Mouse (Mus musculus): ENCODE data around the gene Gm43064. TPM values are rescaled to one million over a fixed set of nuclear protein-coding genes. Genes with fewer than 3 reads are reported as not detected.
A peak's percentile ranks its signal among the peaks of the same experiment; 100 is the strongest.
"Not testable (repeated sequence)": the region's sequence is repeated elsewhere in the genome, so short reads cannot be mapped to it uniquely, and the experiment has no call there.

Gm43064 gene
- under 1 TPM in 1 of 2 experiments, not detected in 1; 0.31 TPM for total RNA-seq (2021)

- peak; percentile 76 to 86 for DNase-seq (ENCODE audit: extremely low spot score in 1 of 2, low spot score in 1 of 2)
Measured at GRCm38 (mm10) chr3:103808891-103809798, at the start of gene Gm43064, which contains the start of the genes Dclre1b and Ap4b1. TSS of gene Gm43064 (plus strand) at chr3:103809573. TSS of gene Dclre1b (minus strand) at chr3:103809444. TSS of gene Ap4b1 (plus strand) at chr3:103809520.

GRCm38 (mm10) chr3:103766789-103767188 lies 42.6 kb upstream of the Gm43064 start:
- DNase-seq (ENCODE audit: extremely low spot score in 1 of 2, low spot score in 1 of 2), result no peak

- DNase-seq (ENCODE audit: extremely low spot score in 1 of 2, low spot score in 1 of 2), result no peak
Measured at GRCm38 (mm10) chr3:103771531-103772130, 37.7 kb upstream of the Gm43064 start.

GRCm38 (mm10) chr3:103772846-103773245 lies 36.5 kb upstream of the Gm43064 start:
- DNase-seq (ENCODE audit: extremely low spot score in 1 of 2, low spot score in 1 of 2), result no peak

- DNase-seq (ENCODE audit: extremely low spot score in 1 of 2, low spot score in 1 of 2), result no peak
Measured at GRCm38 (mm10) chr3:103773508-103773907, 35.9 kb upstream of the Gm43064 start.

- DNase-seq (ENCODE audit: extremely low spot score in 1 of 2, low spot score in 1 of 2), result no peak
Measured at GRCm38 (mm10) chr3:103774009-103774408, 35.4 kb upstream of the Gm43064 start.

- no peak for DNase-seq (ENCODE audit: extremely low spot score in 1 of 2, low spot score in 1 of 2)
Measured at GRCm38 (mm10) chr3:103777940-103778339, 31.4 kb upstream of the Gm43064 start.

- no peak for DNase-seq (ENCODE audit: extremely low spot score in 1 of 2, low spot score in 1 of 2)
Measured at GRCm38 (mm10) chr3:103778660-103779059, 30.7 kb upstream of the Gm43064 start.

- DNase-seq (ENCODE audit: extremely low spot score in 1 of 2, low spot score in 1 of 2), result no peak
Measured at GRCm38 (mm10) chr3:103779183-103779582, 30.2 kb upstream of the Gm43064 start.

- DNase-seq (ENCODE audit: extremely low spot score in 1 of 2, low spot score in 1 of 2), result no peak
Measured at GRCm38 (mm10) chr3:103780271-103780670, 29.1 kb upstream of the Gm43064 start.

GRCm38 (mm10) chr3:103780777-103781176 lies 28.6 kb upstream of the Gm43064 start:
- no peak for DNase-seq (ENCODE audit: extremely low spot score in 1 of 2, low spot score in 1 of 2)

- DNase-seq (ENCODE audit: extremely low spot score in 1 of 2, low spot score in 1 of 2), result no peak
Measured at GRCm38 (mm10) chr3:103782844-103783609, 26.3 kb upstream of the Gm43064 start.

- DNase-seq (ENCODE audit: extremely low spot score in 1 of 2, low spot score in 1 of 2), result no peak
Measured at GRCm38 (mm10) chr3:103787225-103787624, 22.1 kb upstream of the Gm43064 start.

- DNase-seq (ENCODE audit: extremely low spot score in 1 of 2, low spot score in 1 of 2), result no peak
Measured at GRCm38 (mm10) chr3:103789096-103789495, 20.3 kb upstream of the Gm43064 start.

- no peak for DNase-seq (ENCODE audit: extremely low spot score in 1 of 2, low spot score in 1 of 2)
Measured at GRCm38 (mm10) chr3:103789891-103790345, 19.5 kb upstream of the Gm43064 start.

GRCm38 (mm10) chr3:103790346-103791145 lies 18.8 kb upstream of the Gm43064 start:
- DNase-seq (ENCODE audit: extremely low spot score in 1 of 2, low spot score in 1 of 2), result peak; percentile 22 to 29

- DNase-seq (ENCODE audit: extremely low spot score in 1 of 2, low spot score in 1 of 2), result peak; percentile 84 to 90
Measured at GRCm38 (mm10) chr3:103791230-103792110, 17.9 kb upstream of the Gm43064 start, which contains the start of gene Hipk1. TSS of gene Hipk1 (minus strand) at chr3:103791563.

GRCm38 (mm10) chr3:103792111-103792406 lies 17.3 kb upstream of the Gm43064 start:
- not testable (repeated sequence) for DNase-seq (ENCODE audit: extremely low spot score in 1 of 2, low spot score in 1 of 2)

GRCm38 (mm10) chr3:103792566-103792965 lies 16.8 kb upstream of the Gm43064 start:
- no peak for DNase-seq (ENCODE audit: extremely low spot score in 1 of 2, low spot score in 1 of 2)

Data from layer of hippocampus, postnatal 25 days (tissue).